Mouse (Mus musculus) megakaryocyte, embryonic 14.5 days (primary cell): ENCODE data around the gene Cd200r4.

Experiments
- FLI1 ChIP-seq: IDR thresholded peaks from 2 replicates; pipeline ENCODE4 v1.6.1; 2012; ENCODE audit warnings: low read length, inconsistent platforms, mixed read lengths
- GATA1 ChIP-seq: IDR thresholded peaks from 3 replicates; pipeline ENCODE4 v1.6.1; 2012; ENCODE audit warnings: mixed read lengths, low read length, inconsistent platforms, borderline replicate concordance

- no peak for TF ChIP-seq FLI1
- no peak for TF ChIP-seq GATA1
Measured at GRCm38 (mm10) chr16:44779494-44779893, 32.0 kb upstream of the Cd200r4 start.
